Mouse (Mus musculus) naive thymus-derived CD4-positive, alpha-beta T cell, adult 2 months (primary cell): ENCODE results near the gene Gm37240.
A peak's percentile ranks its signal among the peaks of the same experiment; 100 is the strongest.

Experiments
- DNase-seq: peaks from one replicate; pipeline ENCODE4 v3.0.0-alpha.2; 2011; ENCODE audit warnings: low read depth

Gene Gm37240

GRCm38 (mm10) chr3:85749348-85749747 lies 138.0 kb downstream of the Gm37240 start:
- no peak for DNase-seq

GRCm38 (mm10) chr3:85748863-85749262 lies 138.5 kb downstream of the Gm37240 start:
- DNase-seq = no peak

GRCm38 (mm10) chr3:85746116-85746515 lies 141.2 kb downstream of the Gm37240 start:
- no peak for DNase-seq

DNA sequence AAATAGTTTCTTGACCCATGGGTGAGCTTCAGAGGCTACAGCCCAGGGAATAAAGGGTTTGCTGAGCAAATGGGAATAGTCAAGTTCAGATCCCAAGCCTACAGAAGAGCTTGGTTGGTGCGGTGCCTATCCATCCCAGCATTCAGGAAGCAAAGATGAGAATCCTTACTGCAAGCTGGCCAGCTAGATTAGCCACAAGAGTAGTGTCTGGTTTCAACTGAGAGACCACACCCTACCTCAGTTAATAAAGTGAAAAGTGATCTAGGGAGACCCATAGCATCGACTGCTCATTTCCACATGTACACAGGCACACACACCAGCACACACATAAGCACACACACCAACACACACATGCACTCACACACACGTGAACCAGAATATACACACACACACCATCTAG lies 145.6 kb downstream of the Gm37240 start:
- DNase-seq = no peak

DNA sequence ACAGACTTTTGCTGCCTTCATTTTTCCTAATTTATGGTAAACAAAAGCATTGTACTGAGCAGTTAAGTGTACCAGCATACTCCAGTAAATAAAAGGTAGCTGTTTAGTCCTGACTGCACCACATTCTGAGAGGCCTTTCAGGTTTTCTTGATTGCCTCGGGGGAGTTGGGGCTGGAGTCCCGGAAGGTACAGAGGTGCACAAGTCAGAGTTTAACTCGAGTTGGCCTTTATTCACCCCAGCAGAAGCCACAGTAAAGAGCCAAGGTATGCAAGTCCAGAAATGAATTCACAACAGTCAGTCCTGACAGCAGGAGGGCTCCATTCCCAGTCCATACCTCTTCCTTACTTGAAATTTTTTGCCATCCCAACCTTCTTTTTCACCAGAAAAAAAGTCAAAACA lies 148.7 kb downstream of the Gm37240 start:
- DNase-seq = no peak

- no peak for DNase-seq
Measured at GRCm38 (mm10) chr3:85733939-85734729, 153.2 kb downstream of the Gm37240 start.

- DNase-seq = no peak
Measured at GRCm38 (mm10) chr3:85727171-85727570, 160.1 kb downstream of the Gm37240 start.

DNA sequence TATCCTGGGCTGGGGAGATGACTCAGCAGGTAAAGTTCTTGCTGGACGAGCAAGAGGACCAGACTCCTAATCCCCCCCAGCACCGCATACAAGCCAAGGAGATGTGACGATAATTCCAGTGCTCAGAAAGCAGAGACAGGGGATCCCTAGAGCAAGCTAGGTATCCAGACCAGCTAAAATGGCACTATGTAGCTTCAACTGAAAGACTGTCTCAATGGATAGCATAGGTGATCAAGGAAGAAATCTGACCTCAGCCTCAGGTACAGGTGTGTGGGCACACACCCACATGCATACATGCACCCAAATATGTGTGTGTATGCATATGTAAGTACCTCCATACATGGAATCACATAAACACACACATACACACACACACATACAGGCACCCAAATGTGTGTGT lies 161.3 kb downstream of the Gm37240 start:
- DNase-seq = no peak

DNA sequence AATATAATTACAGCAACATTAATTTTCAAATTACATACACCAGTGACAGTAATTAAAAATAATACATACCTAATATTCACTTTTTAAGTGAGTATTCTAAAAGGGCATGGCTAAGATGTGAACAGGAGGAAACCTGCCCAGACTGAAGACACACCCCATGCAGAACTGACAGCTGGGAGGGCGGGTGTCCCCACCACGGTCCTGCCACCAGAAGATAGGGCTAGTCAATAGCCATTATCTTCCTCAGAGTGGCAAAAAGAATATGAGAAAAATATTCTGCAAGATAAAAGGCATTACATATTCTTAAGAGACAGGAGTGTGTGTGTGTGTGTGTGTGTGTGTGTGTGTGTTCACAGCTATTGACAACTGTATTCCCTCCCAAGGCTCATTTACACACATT lies 162.2 kb downstream of the Gm37240 start:
- no peak for DNase-seq

DNA sequence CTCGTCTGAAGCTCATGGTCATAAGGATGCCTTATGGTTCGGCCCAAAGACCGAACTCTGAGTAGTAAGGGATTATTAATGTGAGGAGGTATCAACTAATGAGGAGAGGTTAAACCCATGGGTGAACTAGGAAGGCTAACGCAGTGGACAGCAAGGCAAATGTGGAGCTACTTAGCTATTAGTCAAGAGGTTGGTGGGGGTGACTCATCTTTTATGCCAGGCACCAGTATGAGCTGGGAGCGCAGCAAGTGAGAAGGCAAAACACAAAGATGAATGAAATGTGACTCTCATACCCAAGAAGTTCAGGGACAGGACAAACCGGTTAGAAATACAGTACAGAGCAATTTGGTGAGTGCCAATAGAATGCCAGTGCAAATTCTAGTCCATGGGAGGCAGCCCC lies 164.7 kb downstream of the Gm37240 start:
- DNase-seq = no peak

DNA sequence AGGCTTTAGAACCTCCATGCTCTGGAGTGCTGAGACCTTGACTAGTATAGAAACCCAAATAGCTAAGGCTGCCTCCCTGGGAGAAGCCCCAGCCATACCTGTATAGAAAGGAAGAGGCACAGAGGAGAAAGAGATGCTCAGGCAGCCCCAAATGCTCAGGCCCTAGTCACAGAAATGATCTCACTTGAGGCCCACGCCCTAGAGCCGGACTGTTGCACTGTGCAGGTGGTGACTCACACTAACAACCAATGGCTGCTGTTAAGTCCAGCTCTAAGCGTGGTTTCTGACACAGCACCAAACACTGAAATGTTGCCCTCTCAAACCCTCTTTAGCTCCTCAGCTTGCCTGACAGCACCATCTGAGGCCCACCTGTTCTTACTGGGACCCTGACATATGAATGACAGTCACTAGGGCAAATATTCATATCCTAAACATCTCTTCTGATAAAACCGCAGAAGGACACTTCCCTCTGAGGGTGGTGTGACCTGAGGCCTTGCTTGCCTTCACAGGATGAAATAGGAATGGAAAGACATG lies 171.5 kb downstream of the Gm37240 start:
- DNase-seq = no peak

DNA sequence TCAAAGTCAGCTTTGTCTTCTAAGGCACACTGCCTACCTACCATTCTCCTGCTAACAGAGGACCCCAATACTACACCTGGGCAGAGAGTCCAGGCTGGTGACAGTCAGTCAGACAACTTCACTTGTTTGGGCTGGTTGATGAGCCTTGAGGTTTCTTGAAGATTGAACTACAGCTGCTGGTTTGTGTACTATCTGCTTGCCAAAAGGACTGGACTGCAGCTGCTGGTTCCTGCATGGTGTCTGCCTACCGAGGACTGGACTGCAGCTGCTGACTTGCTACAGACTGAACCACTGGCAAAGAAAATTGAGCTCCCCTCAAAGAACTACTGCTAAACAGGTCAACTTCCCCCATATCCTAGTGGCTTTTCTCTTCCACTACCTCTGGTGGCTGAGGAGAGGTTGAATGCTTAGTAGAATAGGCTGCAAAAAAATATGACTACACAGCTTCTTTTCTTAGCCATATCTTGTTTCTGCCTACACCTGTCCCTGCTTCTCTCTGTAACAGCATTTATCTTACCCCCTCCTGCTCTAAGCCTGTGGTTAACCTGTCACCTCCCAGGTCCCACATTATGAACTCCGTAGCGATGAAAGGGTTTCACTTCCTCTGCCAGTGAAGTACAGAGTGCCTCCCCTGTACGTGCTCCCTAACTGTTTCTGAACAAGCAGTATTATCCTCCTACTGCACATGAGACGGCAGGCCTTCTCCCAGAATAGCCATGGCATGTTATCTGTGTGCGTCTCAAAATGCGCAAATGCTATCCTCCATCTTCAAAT lies 173.2 kb downstream of the Gm37240 start:
- no peak for DNase-seq

GRCm38 (mm10) chr3:85710695-85711094 lies 176.6 kb downstream of the Gm37240 start:
- DNase-seq = no peak

- DNase-seq = peak; percentile 44
Measured at GRCm38 (mm10) chr3:85707421-85707820, 179.9 kb downstream of the Gm37240 start.

GRCm38 (mm10) chr3:85703141-85703882 lies 184.0 kb downstream of the Gm37240 start:
- DNase-seq = no peak

DNA sequence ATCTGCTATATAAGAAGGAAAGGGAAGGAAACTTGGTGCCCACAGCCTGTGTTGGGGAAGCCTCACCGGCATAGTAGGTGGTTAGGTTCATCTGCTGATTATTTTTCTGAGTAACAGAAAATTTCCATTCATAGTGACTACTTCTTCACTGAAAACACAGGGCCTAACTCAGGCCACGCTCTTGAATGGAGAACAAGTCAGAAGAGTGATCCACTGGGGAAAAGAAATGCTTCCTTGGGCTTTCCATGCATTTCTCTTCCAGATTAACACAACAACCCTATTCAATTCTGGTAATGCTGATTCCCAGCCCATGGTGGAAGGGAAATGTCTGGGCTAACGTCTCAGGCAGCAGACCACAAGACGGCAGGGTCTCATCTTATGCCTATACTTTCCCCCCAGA lies 188.8 kb downstream of the Gm37240 start:
- DNase-seq = no peak

DNA sequence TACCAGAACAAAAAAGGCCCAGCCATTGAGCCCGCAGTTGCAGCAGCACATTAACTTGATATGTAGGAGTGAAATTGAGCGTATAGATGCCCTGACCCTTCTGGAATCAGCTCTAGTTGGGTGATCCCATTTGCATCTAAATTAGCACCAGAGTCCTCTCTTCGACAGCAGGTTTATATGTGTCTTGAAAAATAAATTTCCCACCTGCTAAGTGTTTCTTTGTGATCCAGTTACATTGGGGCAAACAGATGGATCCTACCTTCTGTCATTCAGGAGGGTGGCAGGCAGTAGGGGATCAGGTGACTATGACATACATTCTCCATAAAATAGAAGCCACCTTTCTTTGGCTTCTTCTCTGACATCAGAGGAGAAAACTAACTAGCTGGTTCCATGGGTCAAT lies 192.3 kb downstream of the Gm37240 start:
- DNase-seq = no peak

DNA sequence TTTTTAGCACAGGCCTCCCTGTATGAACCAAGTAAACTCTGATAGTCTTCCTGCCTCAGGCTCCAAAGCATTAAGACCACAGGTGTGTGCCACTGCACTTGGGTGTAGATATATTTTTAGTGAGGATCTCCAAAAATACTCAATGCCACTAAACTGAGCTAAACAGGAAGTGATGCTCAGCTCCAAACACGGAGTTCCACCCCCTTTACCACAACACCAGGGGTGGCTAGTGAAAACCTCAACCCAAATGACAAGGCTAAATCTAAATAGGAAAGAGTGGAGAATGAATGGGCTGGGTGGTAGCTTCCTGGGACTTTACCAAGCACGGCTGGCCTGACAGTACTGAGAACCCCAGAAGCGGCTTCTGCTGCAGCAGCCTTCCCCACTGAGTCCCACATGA lies 194.3 kb downstream of the Gm37240 start:
- no peak for DNase-seq

- DNase-seq = no peak
Measured at GRCm38 (mm10) chr3:85691134-85691533, 196.2 kb downstream of the Gm37240 start.

- DNase-seq = no peak
Measured at GRCm38 (mm10) chr3:85688341-85688740, 199.0 kb downstream of the Gm37240 start.

DNA sequence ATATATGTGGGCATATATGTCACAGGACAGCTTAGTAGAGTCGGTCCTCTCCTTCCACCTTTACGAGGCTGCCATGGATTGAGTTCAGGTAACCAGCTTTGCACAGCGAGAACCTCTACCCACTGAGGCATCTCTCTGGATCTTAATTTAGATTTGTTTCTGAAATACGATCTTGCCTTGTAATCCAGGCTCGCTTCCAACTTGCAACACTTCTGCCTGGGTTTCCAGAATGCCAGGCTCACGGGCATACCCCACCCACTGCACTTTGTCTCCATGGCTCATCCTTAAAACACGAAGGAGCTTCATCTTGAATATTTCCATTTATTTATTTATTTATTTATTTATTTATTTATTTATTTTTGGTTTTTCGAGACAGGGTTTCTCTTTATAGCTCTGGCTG lies 202.0 kb downstream of the Gm37240 start:
- DNase-seq = no peak

- no peak for DNase-seq
Measured at GRCm38 (mm10) chr3:85683618-85684017, 203.7 kb downstream of the Gm37240 start.

DNA sequence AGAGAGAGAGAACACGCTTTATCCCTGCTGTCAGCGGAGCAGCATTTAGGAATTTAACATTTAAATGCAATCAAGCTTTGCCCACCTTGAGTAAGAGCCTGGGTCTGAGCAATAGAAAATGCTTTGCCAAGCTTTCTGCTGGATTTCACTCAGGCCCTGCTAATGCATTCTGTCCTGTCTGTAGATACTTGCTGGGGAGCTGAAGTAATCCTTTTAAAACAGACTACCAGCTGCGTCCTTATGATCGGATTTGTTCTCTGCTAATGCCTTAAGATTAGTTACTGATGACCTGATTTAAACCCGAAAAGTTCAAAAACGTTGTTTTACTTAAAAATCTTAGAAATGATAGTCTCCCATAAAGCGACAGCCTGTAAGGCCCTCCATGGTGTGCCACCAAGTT lies 206.2 kb downstream of the Gm37240 start:
- DNase-seq = no peak
